Mouse (Mus musculus) retina, embryonic 14.5 days (tissue): ENCODE results near the gene Fanca.
A peak's percentile ranks its signal among the peaks of the same experiment; 100 is the strongest.
"Not testable (repeated sequence)": the region's sequence is repeated elsewhere in the genome, so short reads cannot be mapped to it uniquely, and the experiment has no call there.

Source experiments
- DNase-seq: peaks from one replicate; pipeline ENCODE4 v3.0.0-alpha.2; 2015; ENCODE audit warnings: low spot score

Fanca gene

GRCm38 (mm10) chr8:123232553-123232952, 85.8 kb downstream of the Fanca start:
- no peak for DNase-seq

GRCm38 (mm10) chr8:123231742-123232141, 86.6 kb downstream of the Fanca start:
- DNase-seq: peak; percentile 55

- DNase-seq: not testable (repeated sequence)
Observed at GRCm38 (mm10) chr8:123230326-123230725, 88.0 kb downstream of the Fanca start.

GRCm38 (mm10) chr8:123228416-123228815, 90.0 kb downstream of the Fanca start:
- DNase-seq: no peak

- DNase-seq: peak; percentile 95
Observed at GRCm38 (mm10) chr8:123224278-123225266, 93.8 kb downstream of the Fanca start, which contains the start of gene Cdk10. Gene Cdk10 (plus strand): TSS chr8:123224842.

GRCm38 (mm10) chr8:123220917-123221316, 97.5 kb downstream of the Fanca start:
- DNase-seq: no peak
